Mouse (Mus musculus) brain, embryonic 14.5 days (tissue): ENCODE data around the gene Olfr154.
"Not testable (repeated sequence)": the region's sequence is repeated elsewhere in the genome, so short reads cannot be mapped to it uniquely, and the experiment has no call there.

Source experiments
- CTCF ChIP-seq: fragments of 200-500 bp; IDR thresholded peaks from 2 replicates; pipeline ENCODE4 v1.5.1; 2012; ENCODE audit warnings: inconsistent platforms, mild to moderate bottlenecking, moderate library complexity, borderline replicate concordance; ENCODE audit not compliant: insufficient read depth, insufficient read length; ENCODE audit errors: extremely low read depth
- POLR2A ChIP-seq: fragments of 200-500 bp; IDR thresholded peaks from 2 replicates; pipeline ENCODE4 v1.6.1; 2012; ENCODE audit warnings: mild to moderate bottlenecking, inconsistent platforms, borderline replicate concordance; ENCODE audit not compliant: poor library complexity, insufficient read depth, insufficient read length, severe bottlenecking; ENCODE audit errors: extremely low read depth

GRCm38 (mm10) chr2:85664355-85664754, at the start of gene Olfr154:
- not testable (repeated sequence) for TF ChIP-seq POLR2A, CTCF
